Mouse (Mus musculus): ENCODE results near the gene Gipc2. TPM values are rescaled to one million over a fixed set of nuclear protein-coding genes. Genes with fewer than 3 reads are reported as not detected.

Gipc2 gene
- polyA plus RNA-seq, 1 experiment from 2014 or later: 2.1 TPM

GRCm38 (mm10) chr3:152183522-152183921 lies 17.5 kb upstream of the Gipc2 start:
- H3K9ac ChIP-seq: no peak overlapping the region
- 39% methylated on average over 9 of the region's 9 CpGs for WGBS
- no peaks in the 10 kb centered on the region for H3K4me1 ChIP-seq
- H3K36me3 ChIP-seq (ENCODE audit: poor library complexity, severe bottlenecking): peaks cover 24% of the 10 kb centered on the region
- no peak for ATAC-seq
- H3K4me3 ChIP-seq: no peak overlapping the region
- no peak overlapping the region for H3K4me2 ChIP-seq
- no peak overlapping the region for H3K27ac ChIP-seq
- H3K9me3 ChIP-seq (replicated peaks): no peaks in the 10 kb centered on the region
- H3K27me3 ChIP-seq: no peaks in the 10 kb centered on the region

DNA sequence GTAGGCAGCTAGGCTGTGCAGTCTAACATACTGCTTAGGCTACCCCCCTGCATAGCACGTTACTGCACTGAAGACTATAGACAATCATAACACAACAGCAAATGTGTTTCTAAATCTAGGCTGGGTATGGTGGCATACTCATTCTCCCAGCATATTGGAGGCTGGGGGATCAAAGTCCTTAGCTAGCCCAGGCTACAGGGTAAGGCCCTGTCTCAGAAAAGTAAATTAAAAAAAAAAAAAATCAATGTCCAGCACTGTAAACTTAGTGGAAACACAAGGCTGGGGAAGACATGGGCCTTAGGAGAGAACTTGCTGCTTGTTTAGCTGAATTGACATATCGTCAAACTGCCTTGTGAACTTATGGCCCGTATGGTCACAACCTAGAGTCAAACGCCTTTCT lies 14.6 kb upstream of the Gipc2 start:
- ATAC-seq: no peak
- H3K27ac ChIP-seq: no peak overlapping the region
- H3K27me3 ChIP-seq: no peaks in the 10 kb centered on the region
- no peaks in the 10 kb centered on the region for H3K4me1 ChIP-seq
- 97% methylated on average over 4 of the region's 4 CpGs for WGBS
- H3K36me3 ChIP-seq (ENCODE audit: poor library complexity, severe bottlenecking): peaks cover 14% of the 10 kb centered on the region
- H3K9ac ChIP-seq: no peak overlapping the region
- no peak overlapping the region for H3K4me3 ChIP-seq
- H3K4me2 ChIP-seq: no peak overlapping the region
- no peaks in the 10 kb centered on the region for H3K9me3 ChIP-seq (replicated peaks)

- no peak overlapping the region for H3K4me3 ChIP-seq
- no peak overlapping the region for H3K27ac ChIP-seq
- no peaks in the 10 kb centered on the region for H3K9me3 ChIP-seq (replicated peaks)
- no peaks in the 10 kb centered on the region for H3K27me3 ChIP-seq
- 65% methylated on average over 1 of the region's 1 CpGs for WGBS
- H3K9ac ChIP-seq: no peak overlapping the region
- peaks cover 6% of the 10 kb centered on the region; the same call in 1 of the 2 replicates for H3K36me3 ChIP-seq (ENCODE audit: poor library complexity, severe bottlenecking)
- no peak overlapping the region for H3K4me2 ChIP-seq
- no peaks in the 10 kb centered on the region for H3K4me1 ChIP-seq
- ATAC-seq: no peak
These were observed 13.3 kb upstream of the Gipc2 start for GRCm38 (mm10) chr3:152179285-152179684.

DNA sequence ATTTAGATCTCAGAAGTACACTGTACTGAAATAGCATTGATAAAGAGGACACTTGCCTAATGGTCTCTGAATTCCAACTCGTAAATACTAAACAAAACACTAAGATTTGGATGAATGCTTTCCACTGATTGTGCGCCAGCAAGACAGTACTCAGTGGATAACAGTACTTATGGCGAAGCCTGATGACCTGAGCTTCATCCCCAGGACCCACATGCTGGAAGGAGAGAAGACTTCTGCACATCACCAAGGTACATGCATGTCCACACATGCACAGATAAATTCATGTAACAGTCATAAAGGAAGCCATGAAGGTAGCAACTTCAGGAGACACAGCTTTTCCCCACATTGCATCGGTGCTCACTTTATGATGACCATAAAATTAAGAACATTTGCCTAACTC lies 12.8 kb upstream of the Gipc2 start:
- no peak for ATAC-seq
- Histone ChIP-seq H3K9ac (no peak overlapping the region), H3K36me3 (ENCODE audit: poor library complexity, severe bottlenecking) (0 out of 2 replicates have a peak, but pooled peaks cover 6% of the 10 kb centered on the region), H3K9me3 (replicated peaks) (no peaks in the 10 kb centered on the region), H3K4me1 (no peaks in the 10 kb centered on the region), H3K4me2 (no peak overlapping the region), H3K27me3 (no peaks in the 10 kb centered on the region), H3K27ac (no peak overlapping the region), H3K4me3 (no peak overlapping the region)
- 87% methylated on average over 4 of the region's 4 CpGs for WGBS

DNA sequence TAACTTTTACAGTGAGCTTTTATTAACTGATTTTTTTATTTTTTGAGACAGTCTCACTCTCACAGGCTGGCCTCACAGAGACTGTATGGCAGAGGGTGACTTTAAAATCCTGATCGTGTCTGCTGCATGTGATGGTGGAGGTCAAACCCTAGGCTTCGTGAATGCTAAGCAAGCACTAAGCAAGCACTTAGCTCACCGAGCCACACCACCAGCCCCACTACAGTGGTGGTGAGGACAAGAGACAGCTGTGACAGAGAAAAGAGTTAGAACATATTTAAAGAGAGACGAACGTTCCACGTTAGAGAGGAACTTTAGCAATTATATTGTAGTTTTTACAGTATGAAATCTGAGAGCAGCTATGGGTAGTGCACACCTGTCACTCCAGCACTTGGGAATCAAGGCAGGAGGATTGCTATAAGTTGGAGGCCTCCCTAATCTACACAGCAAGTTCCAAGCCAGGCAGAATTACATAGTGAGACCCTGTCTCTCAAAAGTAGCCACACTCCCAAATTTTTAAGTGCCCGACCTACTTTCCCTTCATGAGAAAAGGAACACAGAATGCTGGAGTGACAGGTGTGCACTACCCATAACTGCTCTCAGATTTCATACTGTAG lies 6.4 kb upstream of the Gipc2 start:
- Histone ChIP-seq H3K4me1 (no peaks in the 10 kb centered on the region; the same call in 1 of the 2 replicates), H3K27ac (no peak overlapping the region), H3K4me2 (no peak overlapping the region), H3K27me3 (no peaks in the 10 kb centered on the region), H3K9ac (no peak overlapping the region), H3K4me3 (no peak overlapping the region), H3K36me3 (ENCODE audit: poor library complexity, severe bottlenecking) (no peaks in the 10 kb centered on the region), H3K9me3 (replicated peaks) (no peaks in the 10 kb centered on the region)
- ATAC-seq: no peak
- WGBS: 87% methylated on average over 7 of the region's 7 CpGs

GRCm38 (mm10) chr3:152171862-152172261 lies 5.8 kb upstream of the Gipc2 start:
- Histone ChIP-seq H3K9ac (no peak overlapping the region), H3K9me3 (replicated peaks) (no peaks in the 10 kb centered on the region), H3K36me3 (ENCODE audit: poor library complexity, severe bottlenecking) (no peaks in the 10 kb centered on the region), H3K4me1 (peaks cover 6% of the 10 kb centered on the region; the same call in 1 of the 2 replicates), H3K4me2 (no peak overlapping the region), H3K27me3 (no peaks in the 10 kb centered on the region), H3K4me3 (no peak overlapping the region), H3K27ac (no peak overlapping the region)
- ATAC-seq: no peak
- 81% methylated on average over 7 of the region's 7 CpGs for WGBS

DNA sequence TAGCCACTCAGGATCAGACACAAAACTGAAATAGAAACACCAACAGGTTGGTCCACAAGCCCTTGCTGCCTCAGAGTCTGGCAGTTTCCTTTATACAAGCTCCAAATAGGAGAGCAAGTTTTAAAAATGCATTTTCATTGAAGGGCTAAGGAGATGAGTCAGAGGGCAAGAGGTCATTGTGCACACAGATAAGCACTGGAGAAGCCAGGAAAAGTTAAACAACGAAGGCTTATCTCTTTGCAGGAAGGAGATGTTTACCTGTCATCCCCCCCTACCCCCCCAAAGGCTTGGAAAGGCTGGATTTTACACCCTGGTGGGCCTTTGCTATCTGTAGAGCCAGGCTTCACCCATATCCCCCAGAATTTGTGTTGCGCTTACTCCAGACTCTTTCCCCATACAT lies 5.2 kb upstream of the Gipc2 start:
- H3K9me3 ChIP-seq (replicated peaks): no peaks in the 10 kb centered on the region
- H3K4me3 ChIP-seq: no peak overlapping the region
- 83% methylated on average over 2 of the region's 2 CpGs for WGBS
- no peak overlapping the region for H3K4me2 ChIP-seq
- no peak for ATAC-seq
- no peak overlapping the region for H3K27ac ChIP-seq
- H3K9ac ChIP-seq: no peak overlapping the region
- peaks cover 11% of the 10 kb centered on the region; the same call in 1 of the 2 replicates for H3K4me1 ChIP-seq
- H3K27me3 ChIP-seq: no peaks in the 10 kb centered on the region
- no peaks in the 10 kb centered on the region for H3K36me3 ChIP-seq (ENCODE audit: poor library complexity, severe bottlenecking)

DNA sequence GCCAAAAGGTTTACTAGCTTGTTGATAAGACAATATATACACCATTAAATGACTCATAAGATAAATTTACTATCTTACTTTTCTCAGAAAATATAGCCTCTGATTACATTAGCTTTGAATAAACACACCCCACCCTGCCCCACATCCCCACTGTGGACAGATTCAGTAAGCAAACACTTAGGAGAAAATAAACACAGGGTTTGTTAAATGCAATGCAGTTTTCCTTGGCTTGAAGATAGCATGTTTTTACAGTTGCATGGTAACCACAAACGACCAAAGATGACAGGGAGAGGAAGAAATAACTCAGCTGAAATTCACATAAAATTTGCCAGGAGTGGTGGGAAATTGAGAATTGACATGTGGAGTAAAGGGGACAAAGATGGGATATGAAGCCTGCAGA lies 4.4 kb upstream of the Gipc2 start:
- peaks cover 19% of the 10 kb centered on the region for H3K4me1 ChIP-seq
- no peaks in the 10 kb centered on the region for H3K9me3 ChIP-seq (replicated peaks)
- WGBS: 72% methylated on average over 1 of the region's 1 CpGs
- no peak overlapping the region for H3K4me2 ChIP-seq
- H3K27me3 ChIP-seq: peaks cover 7% of the 10 kb centered on the region
- H3K27ac ChIP-seq: no peak overlapping the region
- H3K4me3 ChIP-seq: no peak overlapping the region
- ATAC-seq: no peak
- H3K36me3 ChIP-seq (ENCODE audit: poor library complexity, severe bottlenecking): no peaks in the 10 kb centered on the region
- no peak overlapping the region for H3K9ac ChIP-seq

GRCm38 (mm10) chr3:152168007-152168406 lies 2.0 kb upstream of the Gipc2 start:
- Histone ChIP-seq H3K27me3 (peaks cover 11% of the 10 kb centered on the region), H3K9ac (no peak overlapping the region), H3K4me2 (no peak overlapping the region), H3K4me1 (peaks cover 22% of the 10 kb centered on the region), H3K4me3 (no peak overlapping the region), H3K9me3 (replicated peaks) (no peaks in the 10 kb centered on the region), H3K27ac (no peak overlapping the region), H3K36me3 (ENCODE audit: poor library complexity, severe bottlenecking) (no peaks in the 10 kb centered on the region)
- 98% methylated on average over 10 of the region's 10 CpGs for WGBS
- ATAC-seq: no peak

- no peak overlapping the region for H3K27ac ChIP-seq
These were observed 845 bp upstream of the Gipc2 start for GRCm38 (mm10) chr3:152166699-152167451.

DNA sequence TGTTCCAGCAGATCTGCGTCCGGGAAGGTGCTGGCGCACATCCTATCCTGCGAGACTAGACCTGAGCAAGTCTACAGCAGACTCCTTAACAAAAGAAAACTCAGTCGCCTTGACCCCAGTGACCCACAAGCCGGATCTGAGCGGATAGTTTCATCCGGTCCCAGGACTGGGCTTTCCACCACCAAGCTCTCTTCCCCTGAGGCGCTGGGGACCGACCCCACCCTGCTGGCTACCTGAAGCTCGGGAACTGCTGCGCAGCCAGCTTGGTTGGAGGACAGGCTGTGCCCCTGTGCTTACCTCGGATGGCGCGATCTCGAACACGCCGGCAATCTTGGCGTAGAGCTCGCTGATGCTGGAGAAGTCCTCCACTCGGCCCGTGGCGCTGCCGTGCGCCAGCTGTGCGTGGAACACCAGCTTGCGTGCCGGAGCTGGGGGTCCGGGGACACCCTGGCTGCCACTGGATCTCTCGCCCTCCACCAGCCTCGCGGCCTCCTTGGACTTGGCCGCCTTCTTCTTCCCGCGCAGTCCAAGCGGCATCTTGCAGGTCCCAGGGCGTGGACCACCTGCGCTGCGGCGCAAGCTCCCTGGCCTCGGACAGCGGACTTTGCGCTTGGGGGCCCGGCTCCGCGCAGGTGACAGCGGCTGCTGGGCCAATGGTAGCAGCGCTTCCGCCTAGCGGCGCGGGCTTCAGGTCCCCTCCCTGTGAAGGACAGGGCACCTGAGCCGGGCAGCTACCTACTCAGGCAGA lies 505 bp downstream of the Gipc2 start:
- no peaks in the 10 kb centered on the region for H3K36me3 ChIP-seq (ENCODE audit: poor library complexity, severe bottlenecking)
- H3K4me1 ChIP-seq: peaks cover 22% of the 10 kb centered on the region
- peaks cover 11% of the 10 kb centered on the region for H3K27me3 ChIP-seq
- WGBS: 1% methylated on average over 53 of the region's 53 CpGs
- H3K4me2 ChIP-seq: peak overlapping the region; percentile 98
- peak; percentile 70 for ATAC-seq
- peak overlapping the region; percentile 10; the same call in 1 of the 2 replicates for H3K27ac ChIP-seq
- H3K4me3 ChIP-seq: peak overlapping the region; percentile 54
- H3K9me3 ChIP-seq (replicated peaks): no peaks in the 10 kb centered on the region
- peak overlapping the region; percentile 73 for H3K9ac ChIP-seq

More at GRCm38 (mm10) chr3:152166699-152167451, 845 bp upstream of the Gipc2 start:
- Histone ChIP-seq H3K9ac (peak overlapping the region; percentile 41), H3K4me1 (peaks cover 22% of the 10 kb centered on the region), H3K4me2 (peak overlapping the region; percentile 98), H3K9me3 (replicated peaks) (no peaks in the 10 kb centered on the region), H3K36me3 (ENCODE audit: poor library complexity, severe bottlenecking) (no peaks in the 10 kb centered on the region), H3K27me3 (peaks cover 11% of the 10 kb centered on the region), H3K4me3 (peak overlapping the region; percentile 35)
- peak; percentile 46 for ATAC-seq
- WGBS: 14% methylated on average over 29 of the region's 29 CpGs

- 28% methylated on average over 9 of the region's 9 CpGs for WGBS
- H3K36me3 ChIP-seq (ENCODE audit: poor library complexity, severe bottlenecking): no peaks in the 10 kb centered on the region
- peak overlapping the region; percentile 54 for H3K4me3 ChIP-seq
- H3K4me2 ChIP-seq: peak overlapping the region; percentile 98
- no peak for ATAC-seq
- H3K9me3 ChIP-seq (replicated peaks): no peaks in the 10 kb centered on the region
- no peak overlapping the region for H3K27ac ChIP-seq
- peak overlapping the region; percentile 73 for H3K9ac ChIP-seq
- peaks cover 11% of the 10 kb centered on the region for H3K27me3 ChIP-seq
- H3K4me1 ChIP-seq: peaks cover 22% of the 10 kb centered on the region
These were observed 1.0 kb downstream of the Gipc2 start for GRCm38 (mm10) chr3:152165014-152165350.

Measured in forebrain, embryonic 13.5 days (tissue).